Mouse (Mus musculus): Measurements from ENCODE around the gene Maml3. TPM values are rescaled to one million over a fixed set of nuclear protein-coding genes. Genes with fewer than 3 reads are reported as not detected.

Gene Maml3
- polyA plus RNA-seq, 1 experiment = 0.01 TPM

DNA sequence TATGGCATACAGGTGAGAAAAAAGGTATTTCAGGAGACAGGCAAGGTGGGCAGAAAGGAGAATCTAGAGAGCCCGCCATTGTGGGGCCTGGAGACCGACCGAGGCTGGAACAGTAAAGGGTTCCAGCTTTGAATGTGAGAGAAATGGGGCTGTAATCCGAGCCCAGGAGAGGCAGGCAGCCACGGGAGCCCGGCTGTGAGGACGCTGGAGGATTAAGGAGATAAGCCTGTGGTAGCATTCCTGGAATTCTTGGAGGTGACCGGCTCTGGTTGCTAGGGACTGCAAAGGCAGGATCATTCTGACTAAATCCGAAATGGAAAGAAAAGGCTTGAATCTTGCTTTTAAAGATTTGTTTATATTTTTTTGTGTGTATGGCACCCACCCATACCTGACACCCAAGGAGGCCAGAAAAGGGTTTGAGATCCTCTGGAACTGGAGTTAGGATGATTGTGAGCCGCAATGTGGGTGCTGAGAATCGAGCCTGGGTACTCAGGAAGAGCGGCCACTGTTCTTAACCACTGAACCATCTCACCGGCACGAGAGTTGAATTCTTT is 196.4 kb downstream of the Maml3 start:
- TF ChIP-seq GATA1 (IDR thresholded peaks at IDR 0.05; ENCODE audit: low read length) = no peak

DNA sequence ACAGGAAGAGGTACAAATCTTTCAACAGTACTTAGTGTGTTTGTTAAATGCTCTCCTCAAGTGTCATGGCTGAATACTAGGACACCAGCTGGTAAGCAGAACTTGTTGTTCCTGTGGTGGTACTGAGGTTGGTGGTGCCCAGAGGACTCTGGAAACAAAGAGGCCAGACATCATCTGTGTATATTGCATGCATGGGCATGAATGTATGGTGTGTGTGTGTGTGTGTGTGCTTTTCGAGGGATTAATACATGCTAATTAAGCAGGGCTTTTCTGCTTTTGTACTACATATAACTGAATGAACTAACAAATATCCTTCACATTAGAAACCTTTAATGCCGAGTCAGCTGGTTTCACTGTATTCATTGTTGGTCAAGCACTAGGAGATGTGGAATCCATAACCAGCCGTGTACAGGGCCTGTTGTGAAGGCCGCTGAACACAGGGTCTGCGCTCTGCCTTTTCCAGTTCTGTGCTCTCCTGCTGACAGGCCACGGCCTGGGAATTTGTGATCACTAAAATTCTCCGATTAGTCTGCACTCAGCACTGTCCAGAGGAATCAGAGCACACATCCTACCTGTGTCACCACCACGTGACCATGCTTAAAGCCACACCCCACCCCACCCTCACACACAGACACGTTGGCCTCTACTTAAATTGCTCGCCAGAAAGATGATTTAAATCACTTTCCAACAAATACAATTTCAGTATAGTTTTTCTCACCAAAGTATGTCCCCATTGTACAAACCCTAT is 197.6 kb downstream of the Maml3 start:
- TF ChIP-seq GATA1 (IDR thresholded peaks at IDR 0.05; ENCODE audit: low read length) = no peak

DNA sequence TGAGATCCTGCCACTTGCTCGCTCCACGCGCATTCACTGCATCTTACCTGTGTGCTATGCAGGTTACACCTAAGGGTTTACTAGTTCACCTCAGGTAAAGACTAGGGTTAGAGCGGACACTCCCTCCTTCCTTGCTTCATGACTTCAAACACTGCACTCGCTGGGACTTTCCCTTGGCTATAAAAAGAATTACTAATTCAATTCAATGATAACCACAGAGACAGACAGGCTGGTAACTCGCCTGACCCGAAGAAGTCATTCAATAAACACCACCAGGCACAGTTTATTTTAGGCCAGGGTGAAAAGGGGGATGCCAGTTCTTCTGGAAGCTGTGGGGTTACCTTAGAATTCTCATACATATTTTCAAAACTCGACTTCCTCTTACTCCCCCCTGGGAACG is 199.0 kb downstream of the Maml3 start:
- no peak for TF ChIP-seq GATA1 (IDR thresholded peaks at IDR 0.05; ENCODE audit: low read length)

DNA sequence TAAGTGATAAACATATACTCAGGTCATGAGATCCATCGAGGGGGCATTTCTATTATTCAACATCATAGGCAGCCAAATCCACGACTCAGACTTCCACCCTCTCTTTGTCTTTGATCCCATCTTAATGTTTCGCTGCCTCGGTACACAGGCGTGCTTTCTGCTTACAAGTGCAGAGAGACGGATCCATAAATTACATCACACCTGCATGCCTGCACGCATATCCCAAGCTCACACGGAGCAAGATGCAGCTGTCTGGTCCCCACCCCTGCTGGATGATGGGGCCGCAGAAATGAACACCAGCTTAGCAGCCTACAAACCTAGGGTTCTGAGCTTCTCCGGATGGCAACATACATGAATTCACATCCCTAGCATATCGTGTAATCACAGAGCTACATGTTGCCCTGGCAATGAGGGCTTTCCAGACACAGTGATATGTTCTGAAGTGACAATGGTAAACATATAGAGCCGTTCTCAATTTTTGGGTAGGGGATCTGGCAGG is 200.5 kb downstream of the Maml3 start:
- no peak for TF ChIP-seq GATA1 (IDR thresholded peaks at IDR 0.05; ENCODE audit: low read length)

DNA sequence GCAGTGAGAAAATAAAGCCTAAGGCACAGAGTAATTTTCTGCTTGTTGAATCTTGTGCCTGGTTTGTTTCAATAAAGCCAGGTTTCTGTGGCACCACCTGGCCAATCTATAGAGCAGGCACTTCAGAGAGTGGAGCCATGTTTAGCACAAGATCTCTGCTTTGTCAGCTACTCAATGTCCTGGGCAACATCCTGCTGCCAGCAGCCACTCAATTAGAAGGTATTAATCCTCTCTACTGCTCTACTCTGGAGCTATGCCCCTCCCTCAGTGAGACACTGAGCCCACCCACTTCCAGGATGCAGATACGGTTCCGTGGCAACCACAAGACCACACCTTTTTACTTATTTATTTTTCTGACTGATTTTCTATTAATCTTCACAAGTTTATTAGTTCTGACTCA is 203.7 kb downstream of the Maml3 start:
- no peak for TF ChIP-seq GATA1 (IDR thresholded peaks at IDR 0.05; ENCODE audit: low read length)

DNA sequence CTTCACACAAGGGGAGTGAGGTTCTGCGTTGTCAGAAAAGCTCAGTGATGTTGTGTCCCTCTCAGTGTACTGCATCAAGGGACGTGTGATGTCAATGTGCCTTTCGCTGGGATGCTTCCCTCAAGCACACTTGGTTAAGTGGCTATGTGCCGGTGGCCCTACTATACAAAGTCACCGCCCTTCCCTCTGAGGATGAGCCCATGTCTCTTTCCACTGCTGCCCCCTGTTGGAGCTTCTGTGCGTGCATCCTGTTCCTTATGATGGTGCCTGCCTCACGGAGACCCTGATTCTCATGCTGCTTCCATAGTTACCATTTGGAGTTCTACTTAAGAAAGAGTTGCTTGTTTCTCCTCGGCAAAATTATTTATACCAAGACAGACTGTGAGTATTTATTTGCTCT is 210.4 kb downstream of the Maml3 start:
- TF ChIP-seq GATA1 (IDR thresholded peaks at IDR 0.05; ENCODE audit: low read length) = no peak

DNA sequence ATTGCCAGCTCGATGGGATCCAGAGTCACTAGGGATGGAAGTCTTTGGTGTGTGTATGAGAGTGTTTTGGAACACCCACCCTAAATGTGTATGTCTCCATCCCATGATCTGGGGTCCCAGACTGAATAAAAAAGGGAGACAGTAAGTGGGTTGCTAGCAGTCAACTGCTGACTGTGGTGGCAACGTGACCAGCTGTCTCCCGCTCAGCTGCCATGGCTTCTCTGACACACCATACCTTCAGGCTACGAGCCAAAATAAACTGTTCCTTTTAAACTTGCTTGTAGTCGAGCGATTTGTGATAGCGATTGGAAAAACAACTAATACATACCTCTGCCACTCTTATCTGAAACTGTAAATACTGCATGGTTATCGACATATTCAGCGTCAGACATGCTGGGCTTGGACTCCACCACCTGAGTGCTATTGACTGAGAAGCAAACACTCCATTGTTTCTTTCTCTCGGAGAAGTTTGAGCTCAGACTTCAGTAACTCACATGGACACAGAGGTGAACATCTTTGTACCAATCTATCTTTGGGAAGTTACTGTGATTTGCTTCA is 213.2 kb downstream of the Maml3 start:
- no peak for TF ChIP-seq GATA1 (IDR thresholded peaks at IDR 0.05; ENCODE audit: low read length)

DNA sequence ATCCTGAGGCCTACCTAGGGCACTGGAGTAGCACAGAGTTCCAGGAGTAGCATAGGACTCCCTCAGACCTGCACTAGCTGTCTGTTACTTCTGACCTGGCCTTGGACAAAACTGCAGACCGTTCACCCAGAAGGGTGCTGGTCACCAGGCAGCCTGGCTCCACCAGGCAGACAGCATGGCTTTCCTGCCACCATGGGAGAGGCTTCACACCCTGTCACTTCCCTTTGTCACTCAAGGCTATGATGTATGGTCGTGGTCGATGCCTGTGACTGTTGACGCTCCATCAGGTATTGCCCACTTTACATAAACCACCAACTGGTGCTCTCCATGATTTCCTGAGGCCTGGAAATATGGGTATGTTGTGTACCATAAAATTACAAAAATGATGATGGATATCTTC is 214.7 kb downstream of the Maml3 start:
- TF ChIP-seq GATA1 (IDR thresholded peaks at IDR 0.05; ENCODE audit: low read length) = no peak

DNA sequence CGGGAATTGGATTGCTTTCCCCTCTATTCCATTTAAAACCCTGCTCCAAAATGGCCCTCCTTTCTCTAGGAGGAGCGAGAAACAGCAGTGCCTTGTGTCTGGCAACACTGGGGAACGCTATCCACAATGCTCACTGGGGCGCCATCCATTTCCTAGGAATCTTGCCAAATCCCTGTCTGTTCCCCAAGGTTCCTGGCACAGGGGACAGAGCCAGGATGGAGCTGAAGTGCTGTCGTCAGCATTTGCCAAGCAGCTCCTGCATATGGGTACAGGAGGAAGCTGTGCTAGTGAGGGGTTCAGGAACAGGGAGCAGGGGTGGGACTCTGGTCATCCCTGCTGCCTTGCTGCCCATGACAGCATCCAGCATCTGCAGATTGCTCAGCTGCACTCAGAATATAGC is 215.1 kb downstream of the Maml3 start:
- TF ChIP-seq GATA1 (IDR thresholded peaks at IDR 0.05; ENCODE audit: low read length) = no peak

DNA sequence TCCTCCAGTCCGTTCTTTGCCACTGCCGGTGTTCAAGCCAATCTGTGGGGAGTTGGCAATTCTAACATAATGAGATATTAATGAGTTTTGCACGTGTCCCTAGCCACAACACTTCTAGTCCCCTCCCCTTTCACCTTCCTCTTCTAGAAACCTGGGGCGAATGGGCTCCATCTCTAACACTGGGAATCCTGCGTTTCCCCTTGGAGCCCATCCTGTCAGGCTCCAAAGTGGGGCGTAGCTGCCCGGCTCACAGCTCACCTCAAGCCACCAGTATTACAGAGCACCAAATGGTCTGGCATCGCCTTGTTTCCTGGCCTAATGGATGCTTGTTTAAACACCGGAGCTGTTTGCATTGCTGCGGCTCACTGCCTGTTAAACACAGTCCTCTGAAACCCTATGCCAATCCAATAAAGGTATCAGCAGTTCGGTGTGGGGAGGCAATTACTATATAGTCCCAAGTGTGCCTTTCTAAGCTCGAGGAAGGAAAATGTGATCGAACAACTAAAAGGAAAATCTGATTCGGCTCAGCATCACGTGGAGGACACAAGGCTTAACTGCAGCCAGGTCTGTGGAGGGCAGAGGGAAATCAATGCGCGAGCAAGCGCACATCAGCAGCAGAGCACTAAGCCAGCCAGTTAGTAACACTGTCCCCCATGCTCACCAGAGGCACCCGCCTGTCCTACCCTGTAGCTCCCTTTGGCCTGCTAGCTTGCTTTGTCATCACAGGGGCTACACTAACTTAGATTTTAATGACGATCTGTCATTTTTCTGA is 216.0 kb downstream of the Maml3 start:
- TF ChIP-seq GATA1 (IDR thresholded peaks at IDR 0.05; ENCODE audit: low read length) = no peak

DNA sequence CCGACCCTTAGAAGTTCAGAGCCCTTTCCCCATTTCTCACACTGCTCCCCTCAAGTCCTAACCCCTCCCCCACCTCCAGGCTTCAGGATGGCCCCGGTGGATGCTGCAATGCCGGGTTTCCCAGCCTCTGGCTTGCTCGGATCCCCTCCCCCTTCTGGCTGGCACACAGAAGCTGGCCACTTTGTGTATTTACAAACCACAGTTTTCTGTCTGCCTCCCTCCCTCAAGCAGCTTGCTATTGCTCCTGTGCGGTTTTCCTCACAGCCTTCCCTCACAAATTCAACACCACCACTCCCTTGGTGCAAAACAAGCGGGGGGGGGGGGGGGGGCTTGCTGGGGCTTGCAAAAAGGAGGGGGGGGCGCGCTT is 216.6 kb downstream of the Maml3 start:
- TF ChIP-seq GATA1 (IDR thresholded peaks at IDR 0.05; ENCODE audit: low read length) = no peak

DNA sequence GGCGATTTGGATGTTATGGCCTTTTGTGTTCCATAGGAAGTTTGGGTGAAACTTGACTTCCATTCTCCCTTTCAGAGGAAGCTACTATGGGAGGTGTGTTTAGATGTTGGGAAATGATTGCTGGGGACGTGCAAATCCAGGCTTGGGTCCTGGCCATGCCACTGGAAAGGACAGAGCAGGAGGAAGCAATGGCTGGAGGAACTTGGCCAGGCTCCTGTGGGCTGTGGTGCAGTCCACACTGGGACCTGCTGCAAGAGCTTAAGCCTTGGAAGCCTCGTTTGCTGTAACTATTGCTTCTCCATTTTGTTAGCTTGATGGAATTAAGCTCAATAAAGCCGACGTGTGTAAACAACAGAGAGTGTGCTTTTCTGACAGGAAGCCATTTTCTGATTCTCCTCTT is 219.0 kb downstream of the Maml3 start:
- no peak for TF ChIP-seq GATA1 (IDR thresholded peaks at IDR 0.05; ENCODE audit: low read length)

DNA sequence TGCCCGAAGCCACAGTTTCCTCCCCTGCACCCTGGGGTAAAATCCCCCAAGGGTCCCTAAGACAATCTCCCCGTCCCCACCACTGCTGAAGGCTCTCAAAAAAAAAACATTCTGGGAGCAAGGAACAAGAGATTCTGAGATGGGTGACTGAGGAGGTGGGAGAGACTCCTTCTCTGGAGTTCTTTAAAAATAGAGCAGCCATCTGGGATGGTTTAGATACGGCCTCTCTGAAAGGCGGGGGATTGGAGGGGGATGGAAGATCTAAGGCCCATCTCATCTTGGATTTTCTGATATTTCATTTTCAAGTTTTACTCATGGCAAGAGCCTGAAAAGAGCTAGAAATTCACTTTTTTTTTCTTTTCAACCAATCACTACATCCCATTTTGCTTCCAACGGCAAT is 219.4 kb downstream of the Maml3 start:
- no peak for TF ChIP-seq GATA1 (IDR thresholded peaks at IDR 0.05; ENCODE audit: low read length)

DNA sequence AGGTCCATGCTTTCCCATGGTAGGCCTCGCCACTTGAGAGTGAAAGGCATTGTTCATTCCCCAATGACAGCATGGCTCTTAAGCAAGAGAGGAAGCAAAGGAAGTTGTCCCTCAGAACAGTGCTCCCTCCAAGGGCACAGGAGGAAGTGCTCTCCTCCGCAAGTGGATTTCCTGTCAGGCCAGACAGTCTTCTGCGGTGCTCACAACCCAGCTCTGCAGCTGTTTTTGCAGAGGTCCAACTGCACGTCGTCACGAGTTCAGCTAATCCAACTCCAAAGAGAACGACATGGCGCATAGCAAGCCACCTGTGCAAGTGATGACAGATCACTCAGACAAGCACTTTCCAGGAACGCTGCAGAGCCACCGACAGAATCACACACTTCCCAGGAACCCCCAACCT is 222.9 kb downstream of the Maml3 start:
- TF ChIP-seq GATA1 (IDR thresholded peaks at IDR 0.05; ENCODE audit: low read length) = no peak

DNA sequence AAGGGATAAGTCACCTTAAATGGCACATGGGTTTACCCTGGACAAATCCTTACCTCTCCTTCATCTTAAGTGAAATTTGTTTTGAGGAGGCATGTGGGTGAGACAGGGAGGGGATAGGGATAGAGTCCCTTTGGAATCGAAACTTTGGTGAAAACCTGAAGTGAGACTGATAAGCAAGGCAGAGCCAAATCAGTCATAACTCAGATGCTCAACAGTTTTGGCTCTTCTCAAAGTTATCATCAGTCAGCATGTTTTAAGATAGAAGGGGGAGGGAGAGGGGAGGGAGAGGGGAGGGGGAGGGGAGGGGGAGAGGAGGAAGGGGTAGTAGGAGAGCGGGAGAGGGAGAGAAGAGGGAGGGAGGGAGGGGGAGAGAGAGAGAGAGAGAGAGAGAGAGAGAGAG is 223.5 kb downstream of the Maml3 start:
- no peak for TF ChIP-seq GATA1 (IDR thresholded peaks at IDR 0.05; ENCODE audit: low read length)

DNA sequence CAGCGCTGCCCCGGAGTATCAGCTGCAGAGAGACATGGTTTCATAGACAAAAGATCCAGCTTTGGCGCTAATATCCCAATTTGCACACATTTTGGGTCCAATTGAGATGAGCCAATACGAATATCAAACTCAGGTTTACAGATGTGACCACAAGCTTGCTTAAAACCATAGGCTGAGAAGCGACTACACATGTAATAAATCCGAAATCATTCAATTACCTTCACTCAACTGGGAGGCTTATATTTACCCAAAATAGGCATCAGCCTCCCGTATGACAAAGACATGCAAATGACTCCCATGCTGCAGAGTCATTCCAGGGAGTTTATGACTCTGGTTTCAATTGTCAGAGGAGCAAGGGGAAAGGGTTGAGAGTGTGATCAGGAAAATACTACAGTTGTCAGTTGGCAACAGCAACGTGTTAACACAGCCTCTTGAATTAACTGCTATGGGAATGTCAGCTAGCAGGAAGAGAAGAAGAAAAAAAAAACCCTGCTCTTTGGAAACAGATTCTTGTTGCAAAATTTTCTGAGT is 224.3 kb downstream of the Maml3 start:
- TF ChIP-seq GATA1 (IDR thresholded peaks at IDR 0.05; ENCODE audit: low read length) = no peak

Measured in G1E-ER4 (cell line).